Mouse (Mus musculus) liver, embryonic 15.5 days (tissue): ENCODE data around the gene Sesn3. TPM values are rescaled to one million over a fixed set of nuclear protein-coding genes. Genes with fewer than 3 reads are reported as not detected.
A peak's percentile ranks its signal among the peaks of the same experiment; 100 is the strongest.

Experiments
- ATAC-seq: fragments of 200-750 bp; cut with Nextera tagmentation; 2 replicates; pipeline ENCODE4 v1.8.0; 2017; ENCODE audit warnings: moderate number of reproducible peaks, mild to moderate bottlenecking, moderate library complexity; ENCODE audit not compliant: insufficient read depth
- H3K27ac ChIP-seq: fragments of 300-500 bp; sonication (generic); replicated peaks from 2 replicates; pipeline ENCODE4 v1.5.1; 2015; ENCODE audit warnings: mild to moderate bottlenecking, inconsistent platforms
- H3K27me3 ChIP-seq: fragments of 300-500 bp; sonication (generic); 2 replicates; pipeline ENCODE4 v1.6.1; 2015; ENCODE audit warnings: mild to moderate bottlenecking, inconsistent platforms
- H3K36me3 ChIP-seq: fragments of 300-500 bp; sonication (generic); replicated peaks from 2 replicates; pipeline ENCODE4 v1.6.1; 2015; ENCODE audit warnings: moderate library complexity, mild to moderate bottlenecking, inconsistent platforms
- H3K4me1 ChIP-seq: fragments of 300-500 bp; sonication (generic); replicated peaks from 2 replicates; pipeline ENCODE4 v1.6.1; 2015; ENCODE audit warnings: inconsistent platforms
- H3K4me2 ChIP-seq: fragments of 300-500 bp; sonication (generic); 2 replicates; pipeline ENCODE4 v1.6.1; 2015; ENCODE audit warnings: moderate library complexity, mild to moderate bottlenecking, inconsistent platforms
- H3K4me3 ChIP-seq: fragments of 300-500 bp; sonication (generic); replicated peaks from 2 replicates; pipeline ENCODE4 v1.5.1; 2015; ENCODE audit warnings: mild to moderate bottlenecking, inconsistent platforms
- H3K9ac ChIP-seq: fragments of 300-500 bp; sonication (generic); 2 replicates; pipeline ENCODE4 v1.6.1; 2015; ENCODE audit warnings: moderate library complexity, mild to moderate bottlenecking, inconsistent platforms
- H3K9me3 ChIP-seq: fragments of 300-500 bp; sonication (generic); replicated peaks from 2 replicates; pipeline ENCODE4 v1.6.1; 2016; ENCODE audit warnings: inconsistent platforms
- WGBS: fragments of 180-500 bp; shearing (Covaris S2); methylation state at CpG from one replicate; pipeline ENCODE4 v1.1.7; 2015; ENCODE audit warnings: mixed read lengths; ENCODE audit not compliant: insufficient replicate concordance; 5-methylcytosine and 5-hydroxymethylcytosine counted together
- polyA plus RNA-seq: library from polyadenylated mRNA; unstranded; fragments of >200 nt; fragmentation: Nextera tagmentation; extraction: Ambion mirVana; gene quantifications from 2 replicates; pipeline ENCODE4 v1.2.1, GENCODE M21; 2015

Gene Sesn3
- polyA plus RNA-seq, 1 experiment from 2014 or later: 1.5 TPM

DNA sequence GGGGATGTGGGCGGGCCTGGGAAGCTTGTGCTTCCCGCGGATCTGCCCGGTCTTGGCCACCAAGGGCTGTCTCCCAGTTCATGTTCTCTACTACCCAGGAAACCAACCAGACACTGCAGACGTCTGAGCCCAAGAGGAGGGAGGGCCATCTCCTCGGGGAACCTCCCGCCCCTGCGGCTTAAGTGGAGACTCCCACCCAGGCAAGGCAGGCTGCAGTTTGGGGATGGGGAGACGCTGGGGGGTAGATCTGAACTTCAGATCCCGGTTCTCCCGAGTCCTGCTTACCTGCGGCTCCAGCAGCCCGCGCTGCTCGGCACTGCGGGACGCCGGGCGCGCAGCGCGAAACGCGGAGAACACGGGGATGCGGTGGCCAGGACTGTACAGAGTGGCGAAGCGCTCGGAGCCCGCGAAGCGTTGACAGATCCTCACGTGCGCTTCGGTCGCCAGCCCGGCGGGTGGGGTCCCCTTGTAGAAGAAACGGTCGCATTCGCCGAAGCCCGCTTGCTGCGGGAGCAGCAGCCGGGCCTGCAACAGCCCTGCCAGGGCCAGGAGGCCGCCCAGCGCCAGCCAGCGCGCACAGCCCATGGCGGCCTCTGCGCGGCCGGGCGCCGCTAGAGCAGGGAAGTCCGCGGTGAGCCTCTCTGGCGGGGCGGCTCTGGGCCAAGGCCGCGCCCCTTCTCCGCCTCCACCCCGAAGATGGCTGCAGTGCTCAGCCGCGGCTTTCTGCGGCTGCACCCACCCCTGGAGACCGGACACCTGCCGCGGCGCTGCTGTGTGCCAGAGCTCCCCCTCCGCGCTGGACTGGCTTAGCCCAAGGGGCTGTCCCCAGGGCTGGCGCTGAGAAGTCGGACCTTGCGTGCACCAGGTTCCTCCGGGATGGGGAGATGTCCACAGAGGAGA is 105.8 kb downstream of the Sesn3 start:
- H3K4me1 ChIP-seq: peaks cover 70% of the 10 kb centered on the region
- ATAC-seq: peak; percentile 96
- peak overlapping the region; percentile 75 for H3K4me2 ChIP-seq
- peak overlapping the region; percentile 90 for H3K9ac ChIP-seq
- under 1% methylated on average over 74 of the region's 76 CpGs for WGBS
- peak overlapping the region; percentile 80 for H3K4me3 ChIP-seq
- H3K36me3 ChIP-seq: peaks cover 31% of the 10 kb centered on the region
- H3K27ac ChIP-seq: peak overlapping the region; percentile 90
- no peaks in the 10 kb centered on the region for H3K9me3 ChIP-seq
- no peaks in the 10 kb centered on the region for H3K27me3 ChIP-seq

DNA sequence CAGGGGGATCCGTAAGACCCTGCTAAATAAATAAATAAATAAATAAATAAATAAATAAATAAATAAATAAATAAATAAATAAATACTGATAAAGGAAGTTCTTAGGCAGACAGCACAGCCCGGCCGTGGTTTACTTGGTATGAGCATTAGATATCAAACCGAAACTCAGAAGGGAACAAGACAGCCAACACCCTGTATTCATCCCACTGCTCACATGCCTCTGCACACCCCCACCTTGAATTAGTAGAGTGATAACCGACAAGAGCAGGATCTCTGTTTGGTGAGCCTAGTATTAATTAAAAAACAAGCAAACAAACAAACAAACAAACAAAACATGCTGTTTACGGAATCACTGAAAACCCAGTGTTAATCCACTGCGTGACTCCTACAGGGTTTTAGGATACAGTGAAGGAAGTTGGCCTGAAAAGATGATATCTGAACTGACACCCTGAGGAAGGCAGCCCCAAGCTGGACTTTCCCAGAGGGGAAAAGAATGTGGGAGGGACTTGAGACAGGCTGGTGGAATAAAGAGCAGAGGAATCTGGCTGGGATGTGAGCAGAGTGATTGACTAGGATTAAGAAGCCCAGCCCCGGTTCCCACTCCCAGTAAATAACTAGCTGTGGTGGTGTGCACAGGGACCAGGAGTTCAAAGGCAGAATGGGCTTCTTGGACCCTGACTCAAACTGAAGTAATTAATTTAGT is 106.6 kb downstream of the Sesn3 start, which contains the start of gene Endod1:
Gene Endod1 (minus strand): TSS at position 155 of the 703 bp plus-strand sequence.
- H3K36me3 ChIP-seq: peaks cover 23% of the 10 kb centered on the region
- peak within 1 kb of the TSS; percentile 90 for H3K9ac ChIP-seq
- H3K27ac ChIP-seq: peak within 1 kb of the TSS; percentile 90
- H3K4me3 ChIP-seq: peak within 1 kb of the TSS; percentile 80
- no peaks in the 10 kb centered on the region for H3K27me3 ChIP-seq
- H3K4me2 ChIP-seq: peak within 1 kb of the TSS; percentile 75
- peaks cover 70% of the 10 kb centered on the region for H3K4me1 ChIP-seq
- WGBS: 8% methylated on average over 8 of the region's 8 CpGs
- H3K9me3 ChIP-seq: no peaks in the 10 kb centered on the region
- ATAC-seq: peak; percentile 69

DNA sequence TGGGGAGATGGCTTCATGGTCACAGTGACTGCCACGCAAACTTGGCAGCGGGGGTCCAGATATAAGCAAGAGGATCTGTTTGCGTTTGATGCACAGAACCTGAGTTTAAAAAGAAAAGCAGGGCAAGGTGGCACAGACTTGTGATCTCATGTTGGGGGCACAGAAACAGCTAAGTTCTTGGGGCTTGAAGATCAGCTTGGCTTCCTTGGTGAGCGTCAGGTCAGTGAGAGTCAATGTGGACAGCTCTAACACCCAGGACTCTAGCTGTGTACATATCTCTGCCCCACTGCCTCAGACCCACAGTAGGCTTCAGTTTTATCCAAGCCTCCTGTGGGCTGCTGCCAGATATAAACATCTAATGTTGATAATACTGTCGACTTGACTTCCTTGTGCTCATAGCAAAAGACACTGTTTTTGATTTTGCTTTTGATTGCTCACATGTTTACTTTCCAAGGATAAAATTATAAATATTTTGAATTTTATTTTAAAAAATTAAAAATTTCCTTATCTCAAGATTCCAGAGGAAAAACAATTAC is 107.5 kb downstream of the Sesn3 start:
- Histone ChIP-seq H3K9ac (0 out of 2 replicates have a peak overlapping the region, but pooled peaks have one; percentile 2), H3K27ac (peak overlapping the region; percentile 90), H3K9me3 (no peaks in the 10 kb centered on the region), H3K4me1 (peaks cover 72% of the 10 kb centered on the region), H3K27me3 (no peaks in the 10 kb centered on the region), H3K4me2 (peak overlapping the region; percentile 75), H3K36me3 (peaks cover 18% of the 10 kb centered on the region), H3K4me3 (no peak overlapping the region; the same call in 1 of the 2 replicates)
- 63% methylated on average over 5 of the region's 5 CpGs for WGBS
- no peak for ATAC-seq

Other genes with a start within 250 kb of the Sesn3 start
- 43.3 and 46.5 TPM in 2 replicates for gene Endod1, start 106.4 kb downstream of the Sesn3 start, polyA plus RNA-seq
- gene Kdm4d, start 225.4 kb downstream of the Sesn3 start, polyA plus RNA-seq: 0.08 TPM in 1 of 2 replicates, not detected in the other
- gene Cwc15, start 225.6 kb downstream of the Sesn3 start, polyA plus RNA-seq: 56.4 and 66.8 TPM in 2 replicates